Mouse (Mus musculus): ENCODE measurements at regions not wholly inside any gene's neighbourhood (a gene's known extent, or its start where the extent isn't known, plus 50 kb on each side); places are given as distances from the start of the nearest gene placed in this dataset.

GRCm38 (mm10) chr6:31106856-31107359 is 148.0 kb upstream of the Klf14 start:
- DNase-seq (ENCODE audit: low read depth, low spot score) = no peak

GRCm38 (mm10) chr6:31107360-31107759 is 148.5 kb upstream of the Klf14 start:
- DNase-seq (ENCODE audit: low read depth, low spot score) = no peak

- DNase-seq (ENCODE audit: low read depth, low spot score) = no peak
Measured at GRCm38 (mm10) chr6:31107916-31108685, 149.2 kb upstream of the Klf14 start.

GRCm38 (mm10) chr6:31109604-31110003 is 150.7 kb upstream of the Klf14 start:
- no peak for DNase-seq (ENCODE audit: low read depth, low spot score)

- no peak for DNase-seq (ENCODE audit: low read depth, low spot score)
Measured at GRCm38 (mm10) chr6:31112293-31113077, 153.6 kb upstream of the Klf14 start.

GRCm38 (mm10) chr6:31113558-31114326 is 154.9 kb upstream of the Klf14 start:
- DNase-seq (ENCODE audit: low read depth, low spot score) = no peak

GRCm38 (mm10) chr6:31114336-31115335 is 155.8 kb upstream of the Klf14 start:
- DNase-seq (ENCODE audit: low read depth, low spot score) = no peak

- DNase-seq (ENCODE audit: low read depth, low spot score) = no peak
Measured at GRCm38 (mm10) chr6:31115566-31115965, 156.7 kb upstream of the Klf14 start.

GRCm38 (mm10) chr6:31116365-31116764 is 157.5 kb upstream of the Klf14 start:
- DNase-seq (ENCODE audit: low read depth, low spot score) = no peak

- no peak for DNase-seq (ENCODE audit: low read depth, low spot score)
Measured at GRCm38 (mm10) chr6:31117666-31118065, 158.8 kb upstream of the Klf14 start.

- peak; percentile 21 for DNase-seq (ENCODE audit: low read depth, low spot score)
Measured at GRCm38 (mm10) chr6:31121008-31121407, 162.1 kb upstream of the Klf14 start.

- DNase-seq (ENCODE audit: low read depth, low spot score) = no peak
Measured at GRCm38 (mm10) chr6:31122895-31123294, 164.0 kb upstream of the Klf14 start.

- no peak for DNase-seq (ENCODE audit: low read depth, low spot score)
Measured at GRCm38 (mm10) chr6:31123342-31123990, 164.6 kb upstream of the Klf14 start.

- no peak for DNase-seq (ENCODE audit: low read depth, low spot score)
Measured at GRCm38 (mm10) chr6:31124076-31124475, 165.2 kb upstream of the Klf14 start.

GRCm38 (mm10) chr6:31124872-31125271 is 166.0 kb upstream of the Klf14 start:
- DNase-seq (ENCODE audit: low read depth, low spot score) = no peak

- DNase-seq (ENCODE audit: low read depth, low spot score) = peak; percentile 82
Measured at GRCm38 (mm10) chr6:31125328-31126118, 166.6 kb upstream of the Klf14 start.

GRCm38 (mm10) chr6:31126131-31126871 is 167.4 kb upstream of the Klf14 start:
- peak; percentile 38 for DNase-seq (ENCODE audit: low read depth, low spot score)

GRCm38 (mm10) chr6:31129170-31129569 is 170.3 kb upstream of the Klf14 start:
- no peak for DNase-seq (ENCODE audit: low read depth, low spot score)

- no peak for DNase-seq (ENCODE audit: low read depth, low spot score)
Measured at GRCm38 (mm10) chr6:31129987-31130386, 171.1 kb upstream of the Klf14 start.

Measured in ZHBTc4 (cell line).